Mouse (Mus musculus) hindbrain, embryonic 10.5 days (tissue): ENCODE measurements around the gene Cap2. TPM values are rescaled to one million over a fixed set of nuclear protein-coding genes. Genes with fewer than 3 reads are reported as not detected.

Experiments used
- DNase-seq: peaks from one replicate; pipeline ENCODE4 v3.0.0-alpha.2; 2017; ENCODE audit warnings: low spot score
- H3K27ac ChIP-seq: fragments of 300-500 bp; sonication (generic); 2 replicates; pipeline ENCODE4 v1.5.1; 2016; ENCODE audit warnings: mild to moderate bottlenecking, moderate library complexity
- H3K27me3 ChIP-seq: fragments of 300-500 bp; sonication (generic); 2 replicates; pipeline ENCODE4 v1.6.1; 2016; ENCODE audit warnings: mild to moderate bottlenecking; ENCODE audit not compliant: poor library complexity, insufficient read depth, severe bottlenecking
- H3K36me3 ChIP-seq: fragments of 300-500 bp; sonication (generic); 2 replicates; pipeline ENCODE4 v1.6.1; 2016; ENCODE audit warnings: mild to moderate bottlenecking, moderate library complexity
- H3K4me1 ChIP-seq: fragments of 300-500 bp; sonication (generic); replicated peaks from 2 replicates; pipeline ENCODE4 v1.6.1; 2016; ENCODE audit warnings: mild to moderate bottlenecking
- H3K4me3 ChIP-seq: fragments of 300-500 bp; sonication (generic); 2 replicates; pipeline ENCODE4 v1.5.1; 2016; ENCODE audit warnings: mild to moderate bottlenecking, moderate library complexity
- H3K9me3 ChIP-seq: fragments of 300-500 bp; sonication (generic); 2 replicates; pipeline ENCODE4 v1.6.1; 2016; ENCODE audit warnings: mild to moderate bottlenecking, moderate library complexity
- WGBS: fragments of 180-500 bp; shearing (Covaris S2); methylation state at CpG from one replicate; pipeline ENCODE4 v1.1.7; 2016; 5-methylcytosine and 5-hydroxymethylcytosine counted together
- polyA plus RNA-seq: library from polyadenylated mRNA; unstranded; fragments of >200 nt; fragmentation: Nextera tagmentation; extraction: Ambion mirVana; gene quantifications from 2 replicates; pipeline ENCODE4 v1.2.1, GENCODE M21; 2016

Gene Cap2
- polyA plus RNA-seq, 1 experiment from 2014 or later, result 5.1 TPM

- H3K4me3 ChIP-seq, result no peak overlapping the region
- H3K4me1 ChIP-seq, result no peaks in the 10 kb centered on the region
- no peaks in the 10 kb centered on the region for H3K36me3 ChIP-seq
- 0 out of 2 replicates have a peak overlapping the region, but pooled peaks have one; percentile 23 for H3K27ac ChIP-seq
- H3K27me3 ChIP-seq, result no peaks in the 10 kb centered on the region
- no peak for DNase-seq
- WGBS, result 73% methylated on average over 7 of the region's 7 CpGs
- H3K9me3 ChIP-seq, result no peaks in the 10 kb centered on the region
These were observed 83.2 kb downstream of the Cap2 start for GRCm38 (mm10) chr13:46584860-46585259.

GRCm38 (mm10) chr13:46587717-46588289, 86.2 kb downstream of the Cap2 start:
- WGBS, result 86% methylated on average over 17 of the region's 17 CpGs
- Histone ChIP-seq H3K27ac (no peak overlapping the region), H3K4me3 (no peak overlapping the region), H3K4me1 (no peaks in the 10 kb centered on the region), H3K9me3 (no peaks in the 10 kb centered on the region), H3K27me3 (no peaks in the 10 kb centered on the region), H3K36me3 (no peaks in the 10 kb centered on the region)
- DNase-seq, result no peak

GRCm38 (mm10) chr13:46588606-46589005, 87.0 kb downstream of the Cap2 start:
- H3K27me3 ChIP-seq, result no peaks in the 10 kb centered on the region
- H3K4me1 ChIP-seq, result no peaks in the 10 kb centered on the region
- no peaks in the 10 kb centered on the region for H3K9me3 ChIP-seq
- no peak for DNase-seq
- no peak overlapping the region for H3K4me3 ChIP-seq
- WGBS, result 92% methylated on average over 5 of the region's 5 CpGs
- no peaks in the 10 kb centered on the region for H3K36me3 ChIP-seq
- H3K27ac ChIP-seq, result no peak overlapping the region

- 91% methylated on average over 4 of the region's 4 CpGs for WGBS
- Histone ChIP-seq H3K4me1 (0 out of 2 replicates have a peak, but pooled peaks cover 6% of the 10 kb centered on the region), H3K36me3 (no peaks in the 10 kb centered on the region), H3K9me3 (no peaks in the 10 kb centered on the region), H3K27ac (no peak overlapping the region), H3K27me3 (no peaks in the 10 kb centered on the region), H3K4me3 (no peak overlapping the region)
- DNase-seq, result no peak
These were observed 89.2 kb downstream of the Cap2 start for GRCm38 (mm10) chr13:46590885-46591284.

- DNase-seq, result no peak
- 84% methylated on average over 5 of the region's 5 CpGs for WGBS
- H3K36me3 ChIP-seq, result no peaks in the 10 kb centered on the region
- no peak overlapping the region for H3K27ac ChIP-seq
- H3K27me3 ChIP-seq, result no peaks in the 10 kb centered on the region
- no peaks in the 10 kb centered on the region for H3K9me3 ChIP-seq
- H3K4me1 ChIP-seq, result peaks cover 8% of the 10 kb centered on the region
- no peak overlapping the region for H3K4me3 ChIP-seq
These were observed 99.0 kb downstream of the Cap2 start for GRCm38 (mm10) chr13:46600694-46601093.

GRCm38 (mm10) chr13:46601386-46601785, 99.7 kb downstream of the Cap2 start:
- Histone ChIP-seq H3K27me3 (no peaks in the 10 kb centered on the region), H3K9me3 (no peaks in the 10 kb centered on the region), H3K4me3 (no peak overlapping the region), H3K36me3 (no peaks in the 10 kb centered on the region), H3K27ac (no peak overlapping the region), H3K4me1 (peaks cover 8% of the 10 kb centered on the region)
- DNase-seq, result no peak
- WGBS, result 89% methylated on average over 2 of the region's 2 CpGs

GRCm38 (mm10) chr13:46602674-46603073, 101.0 kb downstream of the Cap2 start:
- no peaks in the 10 kb centered on the region for H3K27me3 ChIP-seq
- no peaks in the 10 kb centered on the region for H3K36me3 ChIP-seq
- H3K4me3 ChIP-seq, result no peak overlapping the region
- H3K9me3 ChIP-seq, result no peaks in the 10 kb centered on the region
- no peak for DNase-seq
- peaks cover 8% of the 10 kb centered on the region for H3K4me1 ChIP-seq
- H3K27ac ChIP-seq, result no peak overlapping the region
- 91% methylated on average over 11 of the region's 11 CpGs for WGBS

- DNase-seq, result no peak
- H3K4me1 ChIP-seq, result no peaks in the 10 kb centered on the region
- H3K36me3 ChIP-seq, result no peaks in the 10 kb centered on the region
- H3K4me3 ChIP-seq, result no peak overlapping the region
- no peak overlapping the region for H3K27ac ChIP-seq
- WGBS, result 85% methylated on average over 3 of the region's 3 CpGs
- H3K27me3 ChIP-seq, result no peaks in the 10 kb centered on the region
- no peaks in the 10 kb centered on the region for H3K9me3 ChIP-seq
These were observed 109.4 kb downstream of the Cap2 start for GRCm38 (mm10) chr13:46611033-46611432.

- H3K4me3 ChIP-seq, result no peak overlapping the region
These were observed 112.1 kb downstream of the Cap2 start for GRCm38 (mm10) chr13:46613694-46614272.

GRCm38 (mm10) chr13:46616673-46617362, 115.2 kb downstream of the Cap2 start:
- Histone ChIP-seq H3K27me3 (no peaks in the 10 kb centered on the region), H3K36me3 (no peaks in the 10 kb centered on the region), H3K27ac (no peak overlapping the region), H3K4me1 (peaks cover 16% of the 10 kb centered on the region), H3K4me3 (no peak overlapping the region), H3K9me3 (no peaks in the 10 kb centered on the region)
- DNase-seq, result no peak
- 81% methylated on average over 19 of the region's 19 CpGs for WGBS

More at GRCm38 (mm10) chr13:46613694-46614272, 112.1 kb downstream of the Cap2 start:
- Histone ChIP-seq H3K9me3 (no peaks in the 10 kb centered on the region), H3K27me3 (no peaks in the 10 kb centered on the region), H3K4me1 (no peaks in the 10 kb centered on the region), H3K27ac (no peak overlapping the region), H3K36me3 (no peaks in the 10 kb centered on the region)
- WGBS, result 84% methylated on average over 6 of the region's 6 CpGs
- no peak for DNase-seq

GRCm38 (mm10) chr13:46619633-46620032, 118.0 kb downstream of the Cap2 start:
- peak overlapping the region; percentile 18; the same call in 1 of the 2 replicates for H3K27ac ChIP-seq
- H3K4me1 ChIP-seq, result peaks cover 16% of the 10 kb centered on the region
- no peaks in the 10 kb centered on the region for H3K9me3 ChIP-seq
- no peak overlapping the region for H3K4me3 ChIP-seq
- DNase-seq, result peak; percentile 38
- WGBS, result 43% methylated on average over 11 of the region's 11 CpGs
- no peaks in the 10 kb centered on the region for H3K36me3 ChIP-seq
- H3K27me3 ChIP-seq, result no peaks in the 10 kb centered on the region

GRCm38 (mm10) chr13:46620964-46621757, 119.5 kb downstream of the Cap2 start:
- peaks cover 16% of the 10 kb centered on the region for H3K4me1 ChIP-seq
- no peaks in the 10 kb centered on the region for H3K9me3 ChIP-seq
- no peak for DNase-seq
- H3K27me3 ChIP-seq, result no peaks in the 10 kb centered on the region
- H3K36me3 ChIP-seq, result no peaks in the 10 kb centered on the region
- H3K27ac ChIP-seq, result peak overlapping the region; percentile 18; the same call in 1 of the 2 replicates
- no peak overlapping the region for H3K4me3 ChIP-seq
- 78% methylated on average over 7 of the region's 7 CpGs for WGBS
